Mouse (Mus musculus) limb, embryonic 12.5 days (tissue): Measurements from ENCODE around the gene Ipmk. TPM values are rescaled to one million over a fixed set of nuclear protein-coding genes. Genes with fewer than 3 reads are reported as not detected.
"Not testable (repeated sequence)": the region's sequence is repeated elsewhere in the genome, so short reads cannot be mapped to it uniquely, and the experiment has no call there.

Experiments used
- ATAC-seq: fragments of 200-750 bp; cut with Nextera tagmentation; 2 replicates; pipeline ENCODE4 v1.8.0; 2017; ENCODE audit warnings: low read depth, moderate TSS enrichment; ENCODE audit not compliant: insufficient number of reproducible peaks, insufficient read depth, low FRiP score, low TSS enrichment
- H3K27ac ChIP-seq: fragments of 300-500 bp; sonication (generic); 2 replicates; pipeline ENCODE4 v1.5.1; 2016; ENCODE audit warnings: mild to moderate bottlenecking, moderate library complexity
- H3K27me3 ChIP-seq: fragments of 300-500 bp; sonication (generic); 2 replicates; pipeline ENCODE4 v1.6.1; 2016; ENCODE audit warnings: mild to moderate bottlenecking, moderate library complexity
- H3K36me3 ChIP-seq: fragments of 300-500 bp; sonication (generic); 2 replicates; pipeline ENCODE4 v1.6.1; 2016; ENCODE audit warnings: mild to moderate bottlenecking, moderate library complexity
- H3K4me1 ChIP-seq: fragments of 300-500 bp; sonication (generic); replicated peaks from 2 replicates; pipeline ENCODE4 v1.6.1; 2016
- H3K4me2 ChIP-seq: fragments of 300-500 bp; sonication (generic); 2 replicates; pipeline ENCODE4 v1.6.1; 2016; ENCODE audit warnings: mild to moderate bottlenecking, moderate library complexity
- H3K4me3 ChIP-seq: fragments of 300-500 bp; sonication (generic); replicated peaks from 2 replicates; pipeline ENCODE4 v1.5.1; 2016; ENCODE audit warnings: mild to moderate bottlenecking
- H3K9ac ChIP-seq: fragments of 300-500 bp; sonication (generic); replicated peaks from 2 replicates; pipeline ENCODE4 v1.6.1; 2016; ENCODE audit warnings: mild to moderate bottlenecking, moderate library complexity
- H3K9me3 ChIP-seq: fragments of 300-500 bp; sonication (generic); 2 replicates; pipeline ENCODE4 v1.6.1; 2016; ENCODE audit warnings: mild to moderate bottlenecking, moderate library complexity
- WGBS: fragments of 180-500 bp; shearing (Covaris S2); methylation state at CpG from one replicate; pipeline ENCODE4 v1.1.7; 2016; 5-methylcytosine and 5-hydroxymethylcytosine counted together
- polyA plus RNA-seq: library from polyadenylated mRNA; unstranded; fragments of >200 nt; fragmentation: Nextera tagmentation; extraction: Ambion mirVana; gene quantifications from 2 replicates; pipeline ENCODE4 v1.2.1, GENCODE M21; 2016

Gene Ipmk
- polyA plus RNA-seq, 1 experiment from 2014 or later: 18.7 TPM

GRCm38 (mm10) chr10:71428246-71428864, 80.8 kb downstream of the Ipmk start:
- no peaks in the 10 kb centered on the region for H3K27me3 ChIP-seq
- no peak for ATAC-seq
- no peak overlapping the region for H3K9ac ChIP-seq
- WGBS: 58% methylated on average over 13 of the region's 13 CpGs
- no peaks in the 10 kb centered on the region for H3K4me1 ChIP-seq
- H3K27ac ChIP-seq: no peak overlapping the region
- H3K4me3 ChIP-seq: no peak overlapping the region
- H3K9me3 ChIP-seq: peaks cover 6% of the 10 kb centered on the region; the same call in 1 of the 2 replicates
- H3K4me2 ChIP-seq: no peak overlapping the region
- H3K36me3 ChIP-seq: no peaks in the 10 kb centered on the region

- 90% methylated on average over 6 of the region's 6 CpGs for WGBS
- no peak overlapping the region for H3K27ac ChIP-seq
- H3K9ac ChIP-seq: no peak overlapping the region
- no peak overlapping the region for H3K4me3 ChIP-seq
- peaks cover 6% of the 10 kb centered on the region; the same call in 1 of the 2 replicates for H3K9me3 ChIP-seq
- no peak for ATAC-seq
- H3K36me3 ChIP-seq: no peaks in the 10 kb centered on the region
- H3K4me1 ChIP-seq: no peaks in the 10 kb centered on the region
- no peaks in the 10 kb centered on the region for H3K27me3 ChIP-seq
- no peak overlapping the region for H3K4me2 ChIP-seq
Observed at GRCm38 (mm10) chr10:71430661-71431060, 83.1 kb downstream of the Ipmk start.

GRCm38 (mm10) chr10:71443086-71443485, 95.5 kb downstream of the Ipmk start:
- Histone ChIP-seq H3K27ac (no peak overlapping the region), H3K4me2 (no peak overlapping the region), H3K9ac (no peak overlapping the region), H3K4me1 (no peaks in the 10 kb centered on the region), H3K36me3 (no peaks in the 10 kb centered on the region), H3K9me3 (no peaks in the 10 kb centered on the region), H3K4me3 (no peak overlapping the region), H3K27me3 (no peaks in the 10 kb centered on the region)
- ATAC-seq: no peak

- H3K9ac ChIP-seq: no peak overlapping the region
- WGBS: 84% methylated on average over 8 of the region's 8 CpGs
- H3K27me3 ChIP-seq: no peaks in the 10 kb centered on the region
- H3K4me3 ChIP-seq: no peak overlapping the region
- H3K9me3 ChIP-seq: no peaks in the 10 kb centered on the region; the same call in 1 of the 2 replicates
- H3K27ac ChIP-seq: no peak overlapping the region
- H3K4me2 ChIP-seq: no peak overlapping the region
- no peaks in the 10 kb centered on the region for H3K4me1 ChIP-seq
- no peak for ATAC-seq
- no peaks in the 10 kb centered on the region for H3K36me3 ChIP-seq
Observed at GRCm38 (mm10) chr10:71447661-71448060, 100.1 kb downstream of the Ipmk start.

GRCm38 (mm10) chr10:71448284-71448683, 100.7 kb downstream of the Ipmk start:
- ATAC-seq: no peak
- no peak overlapping the region for H3K4me3 ChIP-seq
- H3K27ac ChIP-seq: no peak overlapping the region
- no peaks in the 10 kb centered on the region for H3K4me1 ChIP-seq
- H3K27me3 ChIP-seq: no peaks in the 10 kb centered on the region
- no peak overlapping the region for H3K9ac ChIP-seq
- no peak overlapping the region for H3K4me2 ChIP-seq
- H3K9me3 ChIP-seq: no peaks in the 10 kb centered on the region; the same call in 1 of the 2 replicates
- 83% methylated on average over 5 of the region's 5 CpGs for WGBS
- H3K36me3 ChIP-seq: no peaks in the 10 kb centered on the region

- H3K36me3 ChIP-seq: no peaks in the 10 kb centered on the region
- no peak overlapping the region for H3K4me2 ChIP-seq
- no peak overlapping the region for H3K27ac ChIP-seq
- no peaks in the 10 kb centered on the region for H3K9me3 ChIP-seq
- H3K9ac ChIP-seq: no peak overlapping the region
- no peaks in the 10 kb centered on the region for H3K27me3 ChIP-seq
- ATAC-seq: no peak
- H3K4me1 ChIP-seq: no peaks in the 10 kb centered on the region
- no peak overlapping the region for H3K4me3 ChIP-seq
- 78% methylated on average over 3 of the region's 3 CpGs for WGBS
Observed at GRCm38 (mm10) chr10:71455355-71455754, 107.8 kb downstream of the Ipmk start.

GRCm38 (mm10) chr10:71462371-71462770, 114.8 kb downstream of the Ipmk start:
- 83% methylated on average over 13 of the region's 13 CpGs for WGBS
- not testable (repeated sequence) for ATAC-seq, H3K27me3 ChIP-seq, H3K4me3 ChIP-seq, H3K4me1 ChIP-seq, H3K9me3 ChIP-seq, H3K36me3 ChIP-seq, H3K4me2 ChIP-seq, H3K27ac ChIP-seq, H3K9ac ChIP-seq

GRCm38 (mm10) chr10:71464417-71464816, 116.9 kb downstream of the Ipmk start:
- no peaks in the 10 kb centered on the region for H3K9me3 ChIP-seq
- H3K36me3 ChIP-seq: no peaks in the 10 kb centered on the region
- H3K9ac ChIP-seq: no peak overlapping the region
- H3K4me1 ChIP-seq: no peaks in the 10 kb centered on the region
- H3K27ac ChIP-seq: no peak overlapping the region
- 94% methylated on average over 6 of the region's 6 CpGs for WGBS
- no peak overlapping the region for H3K4me2 ChIP-seq
- ATAC-seq: no peak
- no peak overlapping the region for H3K4me3 ChIP-seq
- H3K27me3 ChIP-seq: no peaks in the 10 kb centered on the region

GRCm38 (mm10) chr10:71468315-71468714, 120.8 kb downstream of the Ipmk start:
- Histone ChIP-seq H3K9me3 (no peaks in the 10 kb centered on the region), H3K4me2 (no peak overlapping the region), H3K27me3 (no peaks in the 10 kb centered on the region), H3K4me3 (no peak overlapping the region), H3K36me3 (no peaks in the 10 kb centered on the region), H3K27ac (no peak overlapping the region), H3K4me1 (no peaks in the 10 kb centered on the region), H3K9ac (no peak overlapping the region)
- no peak for ATAC-seq
- whole genome bisulfite sequencing: 84% methylated on average over 3 of the region's 3 CpGs

GRCm38 (mm10) chr10:71469751-71470150, 122.2 kb downstream of the Ipmk start:
- Histone ChIP-seq H3K36me3 (no peaks in the 10 kb centered on the region), H3K4me3 (no peak overlapping the region), H3K9ac (no peak overlapping the region), H3K27me3 (no peaks in the 10 kb centered on the region), H3K9me3 (no peaks in the 10 kb centered on the region), H3K4me1 (no peaks in the 10 kb centered on the region), H3K4me2 (no peak overlapping the region), H3K27ac (no peak overlapping the region)
- ATAC-seq: no peak
- WGBS: 84% methylated on average over 13 of the region's 13 CpGs

GRCm38 (mm10) chr10:71472033-71472432, 124.5 kb downstream of the Ipmk start:
- H3K9ac ChIP-seq: no peak overlapping the region
- H3K27ac ChIP-seq: no peak overlapping the region
- H3K27me3 ChIP-seq: no peaks in the 10 kb centered on the region
- H3K9me3 ChIP-seq: no peaks in the 10 kb centered on the region
- H3K36me3 ChIP-seq: no peaks in the 10 kb centered on the region
- H3K4me3 ChIP-seq: no peak overlapping the region
- no peaks in the 10 kb centered on the region for H3K4me1 ChIP-seq
- no peak overlapping the region for H3K4me2 ChIP-seq
- 85% methylated on average over 6 of the region's 6 CpGs for WGBS
- ATAC-seq: no peak

- WGBS: 90% methylated on average over 13 of the region's 13 CpGs
- H3K4me1 ChIP-seq: no peaks in the 10 kb centered on the region
- H3K9ac ChIP-seq: no peak overlapping the region
- H3K27me3 ChIP-seq: 0 out of 2 replicates have a peak, but pooled peaks cover 5% of the 10 kb centered on the region
- ATAC-seq: no peak
- no peak overlapping the region for H3K4me3 ChIP-seq
- no peak overlapping the region for H3K4me2 ChIP-seq
- H3K9me3 ChIP-seq: no peaks in the 10 kb centered on the region
- H3K27ac ChIP-seq: no peak overlapping the region
- no peaks in the 10 kb centered on the region for H3K36me3 ChIP-seq
Observed at GRCm38 (mm10) chr10:71473590-71473989, 126.0 kb downstream of the Ipmk start.
